11 mouse cellular contexts compared by ENCODE assay signal in the genomic region with DNA sequence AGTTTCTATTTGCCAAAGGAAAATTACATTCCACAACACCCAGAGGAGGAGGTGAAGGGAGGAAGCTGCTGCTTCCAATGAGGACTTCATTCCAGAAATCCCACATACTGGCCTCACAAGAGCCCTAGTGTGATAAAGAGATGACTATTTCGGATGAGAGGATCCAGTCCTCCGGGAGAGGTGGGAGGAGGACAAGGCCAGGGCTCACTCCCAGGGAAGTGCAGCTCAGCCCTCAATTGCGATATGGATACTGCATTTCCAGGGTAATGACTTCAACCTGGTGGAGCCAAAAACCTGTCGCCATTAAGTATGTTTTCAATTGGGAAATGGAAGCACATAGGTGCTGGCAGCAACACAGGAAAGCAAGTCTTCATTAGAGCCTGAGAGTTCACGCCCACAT.
A peak's percentile ranks its signal among the peaks of the same experiment; 100 is the strongest.
DNase-seq lines count a peak whose midpoint lies in the region; ATAC-seq and TF ChIP-seq lines count a peak whose summit lies in the region.
"Had no signal": no experiment of that assay in that cellular context is flagged by ENCODE, and none has a peak within 500 bp of the region (broad histone marks: within the 10 kb centered on the region; RNA-seq: fewer than 3 reads in every experiment).

No protein-coding gene starts in this region.

- no peaks in the 10 kb centered on the region for H3K36me3 ChIP-seq in kidney, postnatal 0 days (ENCODE audit: insufficient read depth, low read length)
- H3K36me3 ChIP-seq: limb, embryonic 13.5 days had no signal

- 70% methylated on average over 5 of the region's 5 CpGs for WGBS in kidney, postnatal 0 days

- no peaks in the 10 kb centered on the region for H3K27me3 ChIP-seq in kidney, postnatal 0 days (ENCODE audit: insufficient read depth, low read length)

- H3K4me2 ChIP-seq in kidney, postnatal 0 days (ENCODE audit: low read length), result no peak overlapping the region
- H3K4me2 ChIP-seq: limb, embryonic 13.5 days had no signal

- DNase-seq in kidney, postnatal 0 days (ENCODE audit: low spot score), result peak; percentile 35
- DNase-seq in kidney, postnatal 36 days, result no peak
- peak; percentile 11 for DNase-seq in brain, adult 2 months (ENCODE audit: low read depth, low spot score)
- DNase-seq in gastrocnemius, adult 2 months, result peak; percentile 48
- DNase-seq in heart, postnatal 36 days, result peak; percentile 9 to 26
- no peak for DNase-seq in spleen, postnatal 14 days (ENCODE audit: low spot score in 2 of 2)
- DNase-seq in layer of hippocampus, adult 9-10 months (ENCODE audit: low spot score), result no peak
- DNase-seq: retina, postnatal 1 day had no signal

- H3K9ac ChIP-seq in kidney, postnatal 0 days (ENCODE audit: low read depth, low read length), result no peak overlapping the region
- H3K9ac ChIP-seq: limb, embryonic 13.5 days had no signal

- H3K4me1 ChIP-seq in kidney, postnatal 0 days (replicated peaks; ENCODE audit: insufficient read depth, low read length), result no peaks in the 10 kb centered on the region
- H3K4me1 ChIP-seq: limb, embryonic 13.5 days had no signal

- H3K9me3 ChIP-seq in kidney, postnatal 0 days (replicated peaks; ENCODE audit: low read length), result no peaks in the 10 kb centered on the region
- H3K9me3 ChIP-seq: limb, embryonic 13.5 days had no signal

- intact Hi-C loops in gastrocnemius, adult 2 months (cut with DNase I), result no loop called here
- intact Hi-C loops in heart, postnatal 36 days (cut with DNase I), result loop anchor here (10.0 kb wide), 2 partner anchors 725 to 1025 kb away; partner anchors contain the start of gene Maf

- no peak overlapping the region for H3K4me3 ChIP-seq in kidney, postnatal 0 days (replicated peaks; ENCODE audit: low read depth, low read length)
- 0 out of 2 replicates have a peak overlapping the region, but pooled peaks have one; percentile 13 for H3K4me3 ChIP-seq in gastrocnemius, adult 2 months
- H3K4me3 ChIP-seq: limb, embryonic 13.5 days had no signal

- TF ChIP-seq CTCF in kidney, postnatal 0 days (IDR thresholded peaks at IDR 0.05; ENCODE audit: low read depth), result no peak
- no peak for TF ChIP-seq CTCF in gastrocnemius, adult 2 months (IDR thresholded peaks at IDR 0.05)

- no peak overlapping the region for H3K27ac ChIP-seq in kidney, postnatal 0 days
- H3K27ac ChIP-seq in gastrocnemius, adult 2 months, result peak overlapping the region; percentile 41
- H3K27ac ChIP-seq: limb, embryonic 13.5 days had no signal

- ATAC-seq in kidney, postnatal 0 days (replicated peaks; ENCODE audit: low FRiP score, low read depth), result no peak
- ATAC-seq: forebrain, embryonic 16.5 days; hindbrain, embryonic 16.5 days had no signal

Comparison
In these comparisons a context has a peak if more than half of its experiments do, and no peak if none do; other contexts are left out.
1. DNase-seq: peak in kidney, postnatal 0 days (single experiment), brain, adult 2 months (single experiment), gastrocnemius, adult 2 months (single experiment) and heart, postnatal 36 days (2 of 2); none in kidney, postnatal 36 days (0 of 2), spleen, postnatal 14 days (0 of 2) and layer of hippocampus, adult 9-10 months (single experiment).